Mouse (Mus musculus) lung, embryonic 14.5 days (tissue): ENCODE data around the gene B9d1. TPM values are rescaled to one million over a fixed set of nuclear protein-coding genes. Genes with fewer than 3 reads are reported as not detected.

Source experiments
- ATAC-seq: fragments of 200-750 bp; cut with Nextera tagmentation; 2 replicates; pipeline ENCODE4 v1.8.0; 2017; ENCODE audit warnings: mild to moderate bottlenecking, moderate TSS enrichment, moderate library complexity; ENCODE audit not compliant: insufficient read depth
- DNase-seq: peaks from one replicate; pipeline ENCODE4 v3.0.0-alpha.2; 2015
- H3K27ac ChIP-seq: fragments of 300-500 bp; sonication (generic); 2 replicates; pipeline ENCODE4 v1.5.1; 2014; ENCODE audit warnings: low read depth, mild to moderate bottlenecking, moderate library complexity
- H3K27me3 ChIP-seq: fragments of 300-500 bp; sonication (generic); 2 replicates; pipeline ENCODE4 v1.6.1; 2014; ENCODE audit warnings: low read length, control low read depth; ENCODE audit not compliant: insufficient read depth
- H3K36me3 ChIP-seq: fragments of 300-500 bp; sonication (generic); 2 replicates; pipeline ENCODE4 v1.6.1; 2014; ENCODE audit warnings: control low read depth; ENCODE audit not compliant: insufficient read depth
- H3K4me1 ChIP-seq: fragments of 300-500 bp; sonication (generic); 2 replicates; pipeline ENCODE4 v1.6.1; 2014; ENCODE audit warnings: antibody characterized with exemption, control low read depth; ENCODE audit not compliant: insufficient read depth
- H3K4me2 ChIP-seq: fragments of 300-500 bp; sonication (generic); 2 replicates; pipeline ENCODE4 v1.6.1; 2014; ENCODE audit warnings: mild to moderate bottlenecking
- H3K4me3 ChIP-seq: fragments of 300-500 bp; sonication (generic); 2 replicates; pipeline ENCODE4 v1.5.1; 2014; ENCODE audit warnings: low read depth, low read length
- H3K9ac ChIP-seq: fragments of 300-500 bp; sonication (generic); 2 replicates; pipeline ENCODE4 v1.6.1; 2014
- H3K9me3 ChIP-seq: fragments of 300-500 bp; sonication (generic); 2 replicates; pipeline ENCODE4 v1.6.1; 2016; ENCODE audit warnings: low read depth, low read length, control low read depth
- CTCF ChIP-seq: IDR thresholded peaks from 2 replicates; pipeline ENCODE4 v1.5.1; 2016; ENCODE audit warnings: antibody characterized with exemption, low read depth
- WGBS: fragments of 180-500 bp; shearing (Covaris S2); extraction: QIAGEN DNeasy Blood & Tissue Kit; methylation state at CpG from one replicate; pipeline ENCODE4 v1.1.7; 2014; 5-methylcytosine and 5-hydroxymethylcytosine counted together
- polyA plus RNA-seq: library from polyadenylated mRNA; unstranded; fragments of >200 nt; fragmentation: Nextera tagmentation; extraction: Ambion mirVana; gene quantifications from 2 replicates; pipeline ENCODE4 v1.2.1, GENCODE M21; 2014

Gene B9d1
- polyA plus RNA-seq, result 48.9 and 54.1 TPM in 2 replicates

- ATAC-seq (peak; percentile 92), DNase-seq (peak; percentile 100)
- TF ChIP-seq CTCF, result peak; percentile 99
- Histone ChIP-seq H3K9me3 (no peaks in the 10 kb centered on the region), H3K4me1 (no peaks in the 10 kb centered on the region; the same call in 1 of the 2 replicates), H3K4me3 (peak within 1 kb of the TSS; percentile 66), H3K27ac (peak within 1 kb of the TSS; percentile 70), H3K36me3 (no peaks in the 10 kb centered on the region; the same call in 1 of the 2 replicates), H3K4me2 (peak within 1 kb of the TSS; percentile 81), H3K27me3 (no peaks in the 10 kb centered on the region), H3K9ac (peak within 1 kb of the TSS; percentile 65)
- under 1% methylated on average over 39 of the region's 39 CpGs for WGBS
These were observed at the start of gene B9d1 for GRCm38 (mm10) chr11:61504713-61505257. TSS of gene B9d1 (plus strand) at chr11:61505144.

DNA sequence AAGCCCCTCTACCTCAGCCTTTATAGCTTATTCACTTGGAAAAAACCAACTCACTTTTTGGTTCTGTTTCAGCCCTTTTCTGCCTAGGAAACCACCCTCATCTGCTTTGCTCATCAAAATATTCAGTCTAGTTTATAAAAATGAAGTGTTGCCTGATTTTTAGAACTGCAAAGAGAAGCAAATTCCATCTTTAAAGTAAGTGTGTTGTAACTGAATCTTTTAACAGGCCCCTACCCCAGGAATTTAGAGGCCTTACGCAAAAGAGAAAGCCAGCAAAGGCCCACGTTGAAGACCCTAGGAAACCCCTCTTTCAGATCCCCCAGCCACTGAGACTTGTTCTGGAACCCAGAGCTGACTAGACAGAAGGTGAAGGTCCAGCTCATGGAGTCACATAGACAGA, 40.9 kb upstream of the B9d1 start:
- Histone ChIP-seq H3K4me1 (peaks cover 20% of the 10 kb centered on the region), H3K27me3 (no peaks in the 10 kb centered on the region), H3K27ac (peak overlapping the region; percentile 81), H3K4me2 (no peak overlapping the region), H3K9me3 (no peaks in the 10 kb centered on the region), H3K4me3 (no peak overlapping the region), H3K36me3 (no peaks in the 10 kb centered on the region), H3K9ac (no peak overlapping the region)
- TF ChIP-seq CTCF, result no peak
- ATAC-seq, result no peak
- 30% methylated on average over 2 of the region's 2 CpGs for WGBS
- peak; percentile 73 for DNase-seq

DNA sequence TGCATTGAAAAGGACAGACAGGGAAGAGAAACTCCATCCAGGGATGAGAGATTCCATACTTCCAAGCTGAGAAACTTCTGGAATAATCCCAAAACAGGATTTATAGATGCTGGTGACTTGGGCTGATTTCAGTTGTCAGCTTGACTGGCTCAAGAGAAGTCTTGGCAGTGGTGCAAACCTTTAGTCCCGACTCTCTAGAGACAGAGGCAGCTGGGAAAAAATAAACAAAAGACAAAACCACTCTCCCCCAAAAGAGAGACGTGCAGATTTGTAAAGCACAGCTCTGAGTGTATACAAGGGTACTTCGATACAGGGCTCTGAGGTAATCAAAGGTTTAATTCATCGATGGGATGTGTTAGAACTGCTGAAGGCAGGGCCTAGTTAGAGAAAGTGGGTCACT, 39.5 kb upstream of the B9d1 start:
- WGBS, result 17% methylated on average over 4 of the region's 4 CpGs

DNA sequence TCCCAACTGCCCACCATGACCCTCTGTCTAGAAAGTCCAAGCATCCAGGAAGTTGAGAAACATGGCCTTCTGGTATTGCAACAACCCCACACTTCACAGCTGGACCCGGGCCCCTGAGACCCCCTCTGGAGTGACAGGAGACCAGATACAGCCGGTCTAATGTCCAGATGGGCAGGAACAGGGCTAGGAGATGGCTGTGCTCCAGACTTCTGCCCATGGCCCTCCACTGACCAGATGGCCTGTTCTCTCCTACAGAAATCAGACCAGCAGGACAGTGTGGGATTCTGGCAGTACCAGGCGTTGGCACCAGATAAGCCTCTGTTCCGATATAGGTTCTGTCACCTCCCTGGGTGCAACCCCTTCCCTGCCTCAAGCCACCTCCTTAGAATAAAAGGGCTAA, 36.4 kb upstream of the B9d1 start:
- no peak overlapping the region for H3K9ac ChIP-seq
- peak; percentile 74 for DNase-seq
- H3K4me3 ChIP-seq, result no peak overlapping the region
- H3K27ac ChIP-seq, result no peak overlapping the region
- H3K4me1 ChIP-seq, result peaks cover 24% of the 10 kb centered on the region
- no peak overlapping the region for H3K4me2 ChIP-seq
- H3K36me3 ChIP-seq, result no peaks in the 10 kb centered on the region
- no peak for TF ChIP-seq CTCF
- H3K9me3 ChIP-seq, result no peaks in the 10 kb centered on the region
- ATAC-seq, result peak; percentile 71; the same call in 1 of the 2 replicates
- 69% methylated on average over 4 of the region's 4 CpGs for WGBS
- no peaks in the 10 kb centered on the region for H3K27me3 ChIP-seq

More for the DNA sequence above, 39.5 kb upstream of the B9d1 start:
- TF ChIP-seq CTCF, result no peak
- Histone ChIP-seq H3K4me3 (no peak overlapping the region), H3K27me3 (no peaks in the 10 kb centered on the region), H3K27ac (peak overlapping the region; percentile 81), H3K4me1 (peaks cover 24% of the 10 kb centered on the region), H3K9ac (no peak overlapping the region), H3K4me2 (no peak overlapping the region), H3K9me3 (no peaks in the 10 kb centered on the region), H3K36me3 (no peaks in the 10 kb centered on the region)
- DNase-seq (peak; percentile 91), ATAC-seq (peak; percentile 75)

- Histone ChIP-seq H3K4me2 (no peak overlapping the region), H3K4me1 (peaks cover 20% of the 10 kb centered on the region), H3K36me3 (no peaks in the 10 kb centered on the region), H3K9me3 (no peaks in the 10 kb centered on the region), H3K4me3 (no peak overlapping the region), H3K9ac (no peak overlapping the region), H3K27ac (no peak overlapping the region), H3K27me3 (no peaks in the 10 kb centered on the region)
- ATAC-seq (no peak), DNase-seq (no peak)
- 42% methylated on average over 7 of the region's 7 CpGs for WGBS
- TF ChIP-seq CTCF, result no peak
These were observed 35.5 kb upstream of the B9d1 start for GRCm38 (mm10) chr11:61469317-61469917.

GRCm38 (mm10) chr11:61470880-61471279, 34.1 kb upstream of the B9d1 start:
- H3K27me3 ChIP-seq, result no peaks in the 10 kb centered on the region
- TF ChIP-seq CTCF, result no peak
- H3K4me3 ChIP-seq, result no peak overlapping the region
- DNase-seq, result no peak
- no peaks in the 10 kb centered on the region for H3K36me3 ChIP-seq
- H3K9me3 ChIP-seq, result no peaks in the 10 kb centered on the region
- no peak overlapping the region for H3K27ac ChIP-seq
- ATAC-seq, result no peak
- H3K9ac ChIP-seq, result no peak overlapping the region
- H3K4me1 ChIP-seq, result peaks cover 8% of the 10 kb centered on the region; the same call in 1 of the 2 replicates
- no peak overlapping the region for H3K4me2 ChIP-seq

DNA sequence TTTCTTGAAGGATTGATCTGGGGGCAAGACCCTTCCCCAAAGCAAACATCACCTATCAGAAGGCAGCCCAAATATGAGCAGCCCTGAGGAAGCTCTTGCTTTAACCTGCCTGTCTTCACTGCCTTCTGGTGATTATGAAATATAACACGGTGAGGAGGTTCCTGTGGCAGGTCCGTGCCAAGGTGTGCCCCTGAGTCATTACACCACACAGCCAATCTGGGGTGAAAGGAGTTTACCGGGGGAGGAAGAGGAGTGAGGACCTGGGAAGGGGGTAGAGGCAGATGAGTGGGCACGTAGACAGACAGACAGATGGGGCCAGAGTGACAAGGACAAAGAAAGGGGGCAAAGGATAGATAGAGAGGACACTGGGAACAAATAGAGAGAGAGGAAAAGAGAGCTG, 31.3 kb upstream of the B9d1 start:
- 62% methylated on average over 4 of the region's 4 CpGs for WGBS
- DNase-seq (no peak), ATAC-seq (no peak)
- H3K4me2 ChIP-seq, result no peak overlapping the region
- no peak overlapping the region for H3K4me3 ChIP-seq
- peaks cover 4% of the 10 kb centered on the region; the same call in 1 of the 2 replicates for H3K4me1 ChIP-seq
- H3K9ac ChIP-seq, result no peak overlapping the region
- no peak overlapping the region for H3K27ac ChIP-seq
- no peaks in the 10 kb centered on the region for H3K27me3 ChIP-seq
- no peaks in the 10 kb centered on the region for H3K36me3 ChIP-seq
- no peak for TF ChIP-seq CTCF
- no peaks in the 10 kb centered on the region for H3K9me3 ChIP-seq
